Mouse (Mus musculus) intestine, embryonic 14.5 days (tissue): Measurements from ENCODE around the gene Clip1. TPM values are rescaled to one million over a fixed set of nuclear protein-coding genes. Genes with fewer than 3 reads are reported as not detected.
A peak's percentile ranks its signal among the peaks of the same experiment; 100 is the strongest.
"Not testable (repeated sequence)": the region's sequence is repeated elsewhere in the genome, so short reads cannot be mapped to it uniquely, and the experiment has no call there.

Source experiments
- ATAC-seq: fragments of 200-750 bp; cut with Nextera tagmentation; replicated peaks from 2 replicates; pipeline ENCODE4 v1.8.0; 2017; ENCODE audit warnings: low read depth, moderate number of reproducible peaks, moderate TSS enrichment, moderate library complexity; ENCODE audit not compliant: low FRiP score, low TSS enrichment
- DNase-seq: peaks from one replicate; pipeline ENCODE4 v3.0.0-alpha.2; 2018; ENCODE audit warnings: low spot score
- H3K27ac ChIP-seq: fragments of 300-500 bp; sonication (generic); 2 replicates; pipeline ENCODE4 v1.5.1; 2014; ENCODE audit warnings: low read depth, mild to moderate bottlenecking, control low read depth
- H3K27me3 ChIP-seq: fragments of 300-500 bp; sonication (generic); replicated peaks from 2 replicates; pipeline ENCODE4 v1.6.1; 2014; ENCODE audit warnings: low read length, control low read depth; ENCODE audit not compliant: control insufficient read depth, insufficient read depth
- H3K36me3 ChIP-seq: fragments of 300-500 bp; sonication (generic); 2 replicates; pipeline ENCODE4 v1.6.1; 2014; ENCODE audit warnings: low read length, control low read depth; ENCODE audit not compliant: control insufficient read depth, insufficient read depth
- H3K4me1 ChIP-seq: fragments of 300-500 bp; sonication (generic); replicated peaks from 2 replicates; pipeline ENCODE4 v1.6.1; 2014; ENCODE audit warnings: low read length, control low read depth, mixed read lengths; ENCODE audit not compliant: control insufficient read depth, insufficient read depth
- H3K4me2 ChIP-seq: fragments of 300-500 bp; sonication (generic); 2 replicates; pipeline ENCODE4 v1.6.1; 2014; ENCODE audit warnings: low read length
- H3K4me3 ChIP-seq: fragments of 300-500 bp; sonication (generic); 2 replicates; pipeline ENCODE4 v1.5.1; 2014; ENCODE audit warnings: low read depth, low read length, control low read depth, mixed read lengths
- H3K9ac ChIP-seq: fragments of 300-500 bp; sonication (generic); 2 replicates; pipeline ENCODE4 v1.6.1; 2014; ENCODE audit warnings: mild to moderate bottlenecking, low read length
- H3K9me3 ChIP-seq: fragments of 300-500 bp; sonication (generic); 2 replicates; pipeline ENCODE4 v1.6.1; 2016; ENCODE audit warnings: low read length, control low read depth; ENCODE audit not compliant: control insufficient read depth
- WGBS: fragments of 180-500 bp; shearing (Covaris S2); extraction: QIAGEN DNeasy Blood & Tissue Kit; methylation state at CpG from one replicate; pipeline ENCODE4 v1.1.7; 2014; 5-methylcytosine and 5-hydroxymethylcytosine counted together
- polyA plus RNA-seq: library from polyadenylated mRNA; unstranded; fragments of >200 nt; fragmentation: Nextera tagmentation; extraction: Ambion mirVana; gene quantifications from 2 replicates; pipeline ENCODE4 v1.2.1, GENCODE M21; 2014

The Clip1 gene
- 30.1 and 32.6 TPM in 2 replicates for polyA plus RNA-seq

- H3K4me1 ChIP-seq = peaks cover 15% of the 10 kb centered on the region
- H3K9me3 ChIP-seq = no peaks in the 10 kb centered on the region
- whole genome bisulfite sequencing = 2% methylated on average over 49 of the region's 64 CpGs
- peak within 1 kb of the TSS; percentile 92 for H3K27ac ChIP-seq
- ATAC-seq (peak; percentile 60; the same call in 1 of the 2 replicates), DNase-seq (peak; percentile 90)
- H3K27me3 ChIP-seq = no peaks in the 10 kb centered on the region
- H3K4me3 ChIP-seq = peak within 1 kb of the TSS; percentile 86
- no peaks in the 10 kb centered on the region for H3K36me3 ChIP-seq
- peak within 1 kb of the TSS; percentile 96 for H3K9ac ChIP-seq
- peak within 1 kb of the TSS; percentile 84 for H3K4me2 ChIP-seq
Observed at GRCm38 (mm10) chr5:123684221-123685144, at the start of gene Clip1. TSS of gene Clip1 (minus strand) at chr5:123684618.

- no peak overlapping the region for H3K4me3 ChIP-seq
- 95% methylated on average over 2 of the region's 2 CpGs for WGBS
- DNase-seq (no peak), ATAC-seq (no peak)
- H3K4me1 ChIP-seq = no peaks in the 10 kb centered on the region
- H3K9me3 ChIP-seq = no peaks in the 10 kb centered on the region
- H3K36me3 ChIP-seq = peaks cover 86% of the 10 kb centered on the region
- H3K4me2 ChIP-seq = no peak overlapping the region
- H3K27ac ChIP-seq = no peak overlapping the region
- H3K9ac ChIP-seq = no peak overlapping the region
- H3K27me3 ChIP-seq = no peaks in the 10 kb centered on the region
Observed at GRCm38 (mm10) chr5:123730981-123731380, 46.6 kb upstream of the Clip1 start.

- not testable (repeated sequence) for H3K27me3 ChIP-seq, H3K4me1 ChIP-seq, H3K4me2 ChIP-seq, DNase-seq, H3K9me3 ChIP-seq, H3K4me3 ChIP-seq, ATAC-seq, H3K9ac ChIP-seq, H3K27ac ChIP-seq
- WGBS = 89% methylated on average over 7 of the region's 7 CpGs
- H3K36me3 ChIP-seq = peaks cover 16% of the 10 kb centered on the region
Observed at GRCm38 (mm10) chr5:123723816-123724215, 39.4 kb upstream of the Clip1 start.

- DNase-seq (peak; percentile 96), ATAC-seq (peak; percentile 99)
- peaks cover 19% of the 10 kb centered on the region for H3K36me3 ChIP-seq
- peak within 1 kb of the TSS; percentile 84 for H3K27ac ChIP-seq
- peak within 1 kb of the TSS; percentile 90 for H3K4me2 ChIP-seq
- H3K9me3 ChIP-seq = no peaks in the 10 kb centered on the region
- H3K27me3 ChIP-seq = no peaks in the 10 kb centered on the region
- WGBS = under 1% methylated on average over 83 of the region's 83 CpGs
- H3K4me3 ChIP-seq = peak within 1 kb of the TSS; percentile 98
- H3K4me1 ChIP-seq = peaks cover 14% of the 10 kb centered on the region
- peak within 1 kb of the TSS; percentile 85 for H3K9ac ChIP-seq
Observed at GRCm38 (mm10) chr5:123720328-123721311, 36.2 kb upstream of the Clip1 start, which contains the start of gene Zcchc8. TSS of gene Zcchc8 (minus strand) at chr5:123721100.

GRCm38 (mm10) chr5:123714622-123715021 lies 30.2 kb upstream of the Clip1 start:
- ATAC-seq (no peak), DNase-seq (no peak)
- Histone ChIP-seq H3K4me2 (no peak overlapping the region), H3K9ac (no peak overlapping the region), H3K4me1 (peaks cover 13% of the 10 kb centered on the region), H3K27ac (no peak overlapping the region), H3K27me3 (no peaks in the 10 kb centered on the region), H3K9me3 (no peaks in the 10 kb centered on the region), H3K4me3 (no peak overlapping the region), H3K36me3 (peaks cover 78% of the 10 kb centered on the region)
- WGBS = 85% methylated on average over 4 of the region's 4 CpGs

- Histone ChIP-seq H3K4me2 (no peak overlapping the region), H3K4me1 (peaks cover 5% of the 10 kb centered on the region), H3K9me3 (no peaks in the 10 kb centered on the region), H3K27ac (no peak overlapping the region), H3K36me3 (peaks cover 86% of the 10 kb centered on the region), H3K27me3 (no peaks in the 10 kb centered on the region), H3K9ac (no peak overlapping the region), H3K4me3 (no peak overlapping the region)
- WGBS = 97% methylated on average over 6 of the region's 6 CpGs
- no peak for ATAC-seq
- no peak for DNase-seq
Observed at GRCm38 (mm10) chr5:123713782-123714181, 29.4 kb upstream of the Clip1 start.

- no peak overlapping the region for H3K27ac ChIP-seq
- no peak overlapping the region for H3K4me3 ChIP-seq
- WGBS = 67% methylated on average over 4 of the region's 4 CpGs
- H3K9ac ChIP-seq = no peak overlapping the region
- H3K36me3 ChIP-seq = peaks cover 98% of the 10 kb centered on the region
- ATAC-seq = no peak
- no peaks in the 10 kb centered on the region for H3K4me1 ChIP-seq
- H3K27me3 ChIP-seq = no peaks in the 10 kb centered on the region
- no peak for DNase-seq
- no peak overlapping the region for H3K4me2 ChIP-seq
- no peaks in the 10 kb centered on the region for H3K9me3 ChIP-seq
Observed at GRCm38 (mm10) chr5:123709571-123709970, 25.2 kb upstream of the Clip1 start.

GRCm38 (mm10) chr5:123708598-123708997 lies 24.2 kb upstream of the Clip1 start:
- ATAC-seq (no peak), DNase-seq (no peak)
- H3K27ac ChIP-seq = no peak overlapping the region
- H3K9me3 ChIP-seq = no peaks in the 10 kb centered on the region
- no peak overlapping the region for H3K9ac ChIP-seq
- 90% methylated on average over 12 of the region's 12 CpGs for WGBS
- no peaks in the 10 kb centered on the region for H3K27me3 ChIP-seq
- H3K4me2 ChIP-seq = no peak overlapping the region
- peaks cover 98% of the 10 kb centered on the region for H3K36me3 ChIP-seq
- no peak overlapping the region for H3K4me3 ChIP-seq
- no peaks in the 10 kb centered on the region for H3K4me1 ChIP-seq
